Mouse (Mus musculus): ENCODE data around the gene Cobll1.

GRCm38 (mm10) chr2:65219375-65220135, 19.6 kb downstream of the Cobll1 start:
- TF ChIP-seq POLR2A (IDR thresholded peaks at IDR 0.05; ENCODE audit: borderline replicate concordance, extremely low read depth, low read depth, low read length) (no peak), CTCF (IDR thresholded peaks at IDR 0.05; ENCODE audit: insufficient read depth, low read length) (no peak)

Data from lung, adult 2 months (tissue).